Mouse (Mus musculus): Measurements from ENCODE around the gene Faim2.

- TF ChIP-seq GATA1 (IDR thresholded peaks at IDR 0.05; ENCODE audit: low read length) = no peak
- TF ChIP-seq TAL1 (IDR thresholded peaks at IDR 0.05; ENCODE audit: low read length) = no peak
Observed at GRCm38 (mm10) chr15:99470224-99470761, 57.7 kb downstream of the Faim2 start.
